Mouse (Mus musculus) G1E (cell line): ENCODE results near the gene Sdc4.

Experiments used
- CTCF ChIP-seq: IDR thresholded peaks from 2 replicates; pipeline ENCODE4 v1.5.1; 2012; ENCODE audit warnings: low read depth, low read length, inconsistent platforms, mixed read lengths
- GATA1 ChIP-seq: IDR thresholded peaks from 2 replicates; pipeline ENCODE4 v1.6.1; 2012; ENCODE audit warnings: borderline replicate concordance, low read length, inconsistent platforms, mixed read lengths

- no peak for TF ChIP-seq GATA1
- no peak for TF ChIP-seq CTCF
Measured at GRCm38 (mm10) chr2:164452000-164452676, 8.5 kb upstream of the Sdc4 start.
